Mouse (Mus musculus) adrenal gland, postnatal 36 days (tissue): ENCODE results near the gene Hist1h4m. TPM values are rescaled to one million over a fixed set of nuclear protein-coding genes. Genes with fewer than 3 reads are reported as not detected.
"Not testable (repeated sequence)": the region's sequence is repeated elsewhere in the genome, so short reads cannot be mapped to it uniquely, and the experiment has no call there.

Source experiments
- DNase-seq, 2 experiments: peaks; one replicate each; pipeline ENCODE4 v3.0.0; 2021; ENCODE audit warnings: mixed read lengths in 1 of 2
- long read RNA-seq, 2 experiments: library from polyadenylated mRNA; stranded (forward); transcript quantifications; one replicate each; pipeline ENCODE4 v2.0.0; 2021; ENCODE audit warnings: borderline sequencing depth in 2 of 2
- total RNA-seq, 2 experiments: library from RNA; stranded (reverse); gene quantifications; 2 replicates each; pipeline ENCODE4 v1.2.3; 2021

Hist1h4m gene
- total RNA-seq, result 100 to 1,000 TPM; 215 to 270 TPM
- long read RNA-seq, experiment 1, partial matches to known transcripts, result 0 of 1 reads
- long read RNA-seq, experiment 1, other reads (novel, unspliced or antisense), result 0 of 1 reads
- long read RNA-seq, experiment 2, partial matches to known transcripts, result 0 of 1 reads
- long read RNA-seq, experiment 2, other reads (novel, unspliced or antisense), result 0 of 1 reads

DNA sequence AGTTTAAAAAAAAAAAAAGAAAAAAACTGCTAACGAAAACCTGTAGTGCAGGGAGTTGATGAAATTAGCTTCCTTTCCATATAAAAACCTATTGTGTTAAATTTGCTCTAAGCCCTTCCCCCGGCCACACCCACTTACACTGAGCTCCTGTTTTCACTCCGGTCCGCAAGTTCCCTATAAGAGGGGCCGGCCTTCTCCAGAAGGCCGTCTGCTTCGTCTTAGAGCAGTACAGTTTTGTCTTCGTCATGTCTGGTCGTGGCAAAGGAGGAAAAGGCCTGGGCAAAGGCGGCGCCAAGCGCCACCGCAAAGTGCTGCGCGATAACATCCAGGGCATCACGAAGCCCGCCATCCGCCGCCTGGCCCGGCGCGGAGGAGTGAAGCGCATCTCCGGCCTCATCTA is at the start of gene Hist1h4m:
Gene Hist1h4m (plus strand): TSS at position 208 of the 400 bp plus-strand sequence.
- peak; percentile 60 for DNase-seq

GRCm38 (mm10) chr13:21778814-21779766 is 32.5 kb upstream of the Hist1h4m start:
- peak; percentile 68 to 76 for DNase-seq

DNA sequence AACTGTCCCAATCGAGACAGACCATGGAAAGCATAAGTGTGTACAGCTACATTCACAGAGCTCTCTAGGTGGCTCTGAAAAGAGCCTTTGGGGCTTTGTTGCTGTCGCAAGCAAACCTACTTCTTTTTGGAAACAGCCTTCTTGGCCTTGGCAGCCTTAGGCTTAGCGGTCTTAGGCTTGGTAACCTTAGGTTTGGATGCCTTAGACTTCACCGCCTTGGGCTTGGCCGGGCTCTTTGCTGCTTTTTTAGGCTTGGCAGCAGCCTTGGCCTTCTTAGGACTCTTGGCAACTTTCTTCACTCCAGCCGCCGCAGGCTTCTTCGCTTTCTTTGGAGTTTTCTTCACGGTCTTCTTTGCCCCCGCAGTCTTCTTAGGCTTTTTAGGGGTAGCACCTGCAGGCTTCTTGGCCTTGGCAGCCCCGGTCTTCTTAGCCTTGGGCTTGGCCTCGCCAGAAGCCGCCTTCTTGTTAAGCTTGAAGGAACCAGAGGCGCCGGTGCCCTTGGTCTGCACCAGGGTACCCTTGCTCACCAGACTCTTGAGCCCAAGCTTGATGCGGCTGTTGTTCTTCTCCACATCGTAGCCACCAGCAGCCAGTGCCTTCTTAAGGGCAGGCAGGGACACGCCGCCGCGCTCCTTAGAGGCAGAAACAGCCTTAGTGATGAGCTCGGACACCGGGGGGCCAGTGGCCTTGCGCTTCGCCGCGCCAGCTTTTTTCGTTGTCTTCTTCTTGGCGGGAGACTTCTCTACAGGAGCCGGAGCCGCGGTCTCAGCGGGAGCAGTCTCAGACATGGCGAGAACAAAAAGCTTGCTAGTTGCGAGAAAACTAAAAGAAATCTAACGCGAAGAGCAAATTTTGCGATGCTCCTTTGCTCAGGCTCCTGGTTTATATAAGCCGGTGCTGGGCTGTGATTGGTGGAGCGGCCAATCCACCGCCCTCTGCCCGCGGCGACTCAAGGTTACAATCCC is 31.5 kb upstream of the Hist1h4m start, which contains the start of gene Hist1h1b:
Gene Hist1h1b (minus strand): TSS at position 859 of the 965 bp plus-strand sequence.
- peak; percentile 78 to 83 for DNase-seq

DNA sequence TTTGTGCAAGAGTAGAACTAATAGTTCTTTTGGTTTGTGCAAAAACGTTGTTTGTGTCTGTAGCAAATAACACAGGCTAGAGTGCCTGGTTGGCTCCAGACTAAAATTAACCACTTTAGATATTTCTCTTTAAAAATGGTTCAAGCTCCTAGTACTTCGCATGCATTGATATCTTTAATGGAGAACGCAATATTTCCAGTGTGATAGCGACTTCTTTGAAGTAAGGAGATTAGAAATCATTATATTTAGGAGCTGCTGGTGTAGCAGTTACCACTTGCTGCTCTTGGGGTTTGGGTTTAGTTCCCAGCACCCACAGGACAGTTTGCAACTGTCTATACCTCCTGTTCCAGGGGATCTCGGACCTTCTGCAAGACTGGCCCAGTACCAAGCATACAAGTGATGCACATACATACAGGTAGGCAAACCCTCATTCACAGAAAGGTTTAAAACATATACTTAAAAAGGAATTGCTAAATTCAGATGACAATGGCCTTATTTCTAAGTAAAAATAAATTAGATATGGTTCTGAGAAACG is 30.5 kb upstream of the Hist1h4m start:
- no peak for DNase-seq

- DNase-seq, result no peak
Measured at GRCm38 (mm10) chr13:21781639-21782038, 29.9 kb upstream of the Hist1h4m start.

- DNase-seq, result not testable (repeated sequence)
Measured at GRCm38 (mm10) chr13:21782361-21783254, 28.9 kb upstream of the Hist1h4m start.

DNA sequence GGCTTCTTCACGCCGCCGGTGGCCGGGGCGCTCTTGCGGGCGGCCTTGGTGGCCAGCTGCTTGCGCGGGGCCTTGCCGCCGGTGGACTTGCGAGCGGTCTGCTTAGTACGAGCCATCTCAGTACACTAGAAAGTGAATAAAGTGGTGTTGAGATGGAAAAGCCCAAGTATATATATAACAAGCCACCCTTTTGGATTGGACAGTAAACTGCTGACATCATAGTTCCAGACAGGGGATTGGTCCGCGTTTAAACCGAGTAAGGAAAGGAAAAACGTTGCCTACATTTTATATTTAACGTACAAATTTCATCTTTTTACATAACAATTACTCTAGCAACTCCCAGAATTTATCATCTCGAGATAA is 28.3 kb upstream of the Hist1h4m start, which contains the start of gene Hist1h3i:
Gene Hist1h3i (minus strand): TSS at position 116 of the 363 bp plus-strand sequence.
- DNase-seq, result peak; percentile 42 to 58

- DNase-seq, result peak in 1 of 2 experiments; percentile 30
Measured at GRCm38 (mm10) chr13:21783734-21784161, 27.8 kb upstream of the Hist1h4m start.

GRCm38 (mm10) chr13:21784311-21784710 is 27.2 kb upstream of the Hist1h4m start:
- DNase-seq, result no peak

GRCm38 (mm10) chr13:21786189-21786898 is 25.2 kb upstream of the Hist1h4m start:
- DNase-seq, result no peak

GRCm38 (mm10) chr13:21786899-21787629 is 24.5 kb upstream of the Hist1h4m start, which contains the start of the genes Hist1h2an and Hist1h2bp:
Hist1h2an (minus strand) TSS chr13:21787218.
Hist1h2bp (plus strand) TSS chr13:21787461.
- peak; percentile 82 for DNase-seq

- no peak for DNase-seq
Measured at GRCm38 (mm10) chr13:21787760-21788593, 23.6 kb upstream of the Hist1h4m start.

GRCm38 (mm10) chr13:21789925-21790324 is 21.6 kb upstream of the Hist1h4m start:
- DNase-seq, result no peak

- peak in 1 of 2 experiments; percentile 12 for DNase-seq
Measured at GRCm38 (mm10) chr13:21790601-21791283, 20.8 kb upstream of the Hist1h4m start.

DNA sequence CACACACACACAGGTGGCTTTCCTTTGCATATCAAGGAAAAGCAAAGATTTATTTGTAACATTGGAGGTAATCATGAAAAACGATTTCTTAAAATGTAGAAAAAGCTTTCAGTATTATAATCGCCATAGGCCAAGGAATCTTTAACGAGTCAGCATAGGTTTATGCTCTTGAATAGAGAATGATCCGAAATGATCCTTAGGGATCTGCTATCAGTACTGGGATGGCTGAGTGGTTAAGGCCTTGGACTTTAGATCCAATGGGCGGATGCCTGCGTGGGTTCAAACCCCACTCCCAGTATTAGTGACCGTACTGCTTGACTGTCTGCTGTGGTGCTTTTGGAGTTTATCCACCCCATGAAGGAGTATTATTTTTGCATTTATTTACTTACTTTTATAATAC is 16.0 kb upstream of the Hist1h4m start:
- DNase-seq, result no peak

DNA sequence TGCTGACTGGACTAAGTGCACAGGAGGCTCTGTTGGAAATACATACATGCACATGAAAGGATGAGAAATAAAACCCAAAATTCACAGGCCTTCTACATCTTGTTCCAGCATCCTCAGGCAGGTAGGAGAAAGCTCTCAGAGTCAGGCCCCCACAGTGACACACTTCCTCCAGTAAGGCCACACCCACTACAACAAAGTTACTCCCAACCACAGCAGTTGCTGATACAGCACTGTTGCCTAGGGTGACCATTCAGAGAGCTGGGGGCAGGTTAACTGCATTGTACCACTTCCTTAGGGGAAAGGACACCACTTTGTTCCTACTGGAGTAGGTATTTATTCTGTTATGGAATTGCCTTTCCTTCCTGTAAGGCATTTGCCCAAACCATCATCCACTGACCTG is 14.4 kb upstream of the Hist1h4m start:
- DNase-seq, result not testable (repeated sequence)

DNA sequence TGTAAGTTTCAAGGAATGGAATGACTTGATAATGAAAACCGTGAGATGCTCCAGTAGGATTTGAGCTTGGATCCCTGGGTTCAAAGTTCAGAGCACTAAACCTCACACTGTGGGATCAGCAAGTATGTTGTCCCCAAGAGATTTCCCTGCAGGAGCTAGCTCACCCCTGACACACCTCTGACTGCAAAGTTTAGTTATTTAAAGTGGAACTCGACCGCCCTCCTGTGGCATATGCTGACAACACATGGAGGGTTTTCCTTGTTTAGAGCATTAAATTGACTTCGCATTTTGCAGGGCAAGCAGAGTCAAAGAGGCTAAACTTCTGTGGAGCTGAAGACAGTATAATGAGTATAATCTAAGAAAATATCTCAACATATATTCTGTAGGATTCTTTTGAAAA is 8.5 kb upstream of the Hist1h4m start:
- not testable (repeated sequence) for DNase-seq
